Mouse (Mus musculus) limb, embryonic 15.5 days (tissue): ENCODE results near the gene Pax6. TPM values are rescaled to one million over a fixed set of nuclear protein-coding genes. Genes with fewer than 3 reads are reported as not detected.
A peak's percentile ranks its signal among the peaks of the same experiment; 100 is the strongest.

Experiments
- ATAC-seq: fragments of 200-750 bp; cut with Nextera tagmentation; 2 replicates; pipeline ENCODE4 v1.8.0; 2017; ENCODE audit warnings: low read depth, moderate TSS enrichment; ENCODE audit not compliant: insufficient number of reproducible peaks, low FRiP score, low TSS enrichment
- H3K27ac ChIP-seq: fragments of 300-500 bp; sonication (generic); 2 replicates; pipeline ENCODE4 v1.5.1; 2015; ENCODE audit warnings: moderate library complexity, mild to moderate bottlenecking, inconsistent platforms
- H3K27me3 ChIP-seq: fragments of 300-500 bp; sonication (generic); 2 replicates; pipeline ENCODE4 v1.6.1; 2015; ENCODE audit warnings: inconsistent platforms
- H3K36me3 ChIP-seq: fragments of 300-500 bp; sonication (generic); 2 replicates; pipeline ENCODE4 v1.6.1; 2015; ENCODE audit warnings: inconsistent platforms
- H3K4me1 ChIP-seq: fragments of 300-500 bp; sonication (generic); 2 replicates; pipeline ENCODE4 v1.6.1; 2015; ENCODE audit warnings: inconsistent platforms
- H3K4me2 ChIP-seq: fragments of 300-500 bp; sonication (generic); 2 replicates; pipeline ENCODE4 v1.6.1; 2015; ENCODE audit warnings: mild to moderate bottlenecking, inconsistent platforms
- H3K4me3 ChIP-seq: fragments of 300-500 bp; sonication (generic); 2 replicates; pipeline ENCODE4 v1.5.1; 2015; ENCODE audit warnings: mild to moderate bottlenecking, inconsistent platforms
- H3K9ac ChIP-seq: fragments of 300-500 bp; sonication (generic); 2 replicates; pipeline ENCODE4 v1.6.1; 2015; ENCODE audit warnings: inconsistent platforms
- H3K9me3 ChIP-seq: fragments of 300-500 bp; sonication (generic); 2 replicates; pipeline ENCODE4 v1.6.1; 2016; ENCODE audit warnings: inconsistent platforms
- WGBS: fragments of 180-500 bp; shearing (Covaris S2); methylation state at CpG from one replicate; pipeline ENCODE4 v1.1.7; 2015; 5-methylcytosine and 5-hydroxymethylcytosine counted together
- polyA plus RNA-seq: library from polyadenylated mRNA; unstranded; fragments of >200 nt; fragmentation: Nextera tagmentation; extraction: Ambion mirVana; gene quantifications from 2 replicates; pipeline ENCODE4 v1.2.1, GENCODE M21; 2015

Pax6 gene
- polyA plus RNA-seq, 1 experiment from 2014 or later: 0.26 TPM

GRCm38 (mm10) chr2:105680146-105680998 is 11.7 kb downstream of the Pax6 start:
- H3K4me3 ChIP-seq: no peak overlapping the region
- H3K27ac ChIP-seq: no peak overlapping the region
- 2% methylated on average over 21 of the region's 24 CpGs for WGBS
- H3K4me1 ChIP-seq: peaks cover 24% of the 10 kb centered on the region
- no peak overlapping the region for H3K4me2 ChIP-seq
- H3K9ac ChIP-seq: no peak overlapping the region
- H3K27me3 ChIP-seq: peaks cover 94% of the 10 kb centered on the region
- no peaks in the 10 kb centered on the region for H3K36me3 ChIP-seq
- H3K9me3 ChIP-seq: no peaks in the 10 kb centered on the region
- no peak for ATAC-seq

GRCm38 (mm10) chr2:105680999-105681710 is 12.5 kb downstream of the Pax6 start:
- Histone ChIP-seq H3K27me3 (peaks cover 94% of the 10 kb centered on the region), H3K9me3 (no peaks in the 10 kb centered on the region), H3K4me3 (no peak overlapping the region), H3K4me1 (peaks cover 17% of the 10 kb centered on the region), H3K4me2 (no peak overlapping the region), H3K9ac (no peak overlapping the region), H3K27ac (no peak overlapping the region), H3K36me3 (no peaks in the 10 kb centered on the region)
- ATAC-seq: no peak
- WGBS: 8% methylated on average over 30 of the region's 30 CpGs

- Histone ChIP-seq H3K4me2 (no peak overlapping the region), H3K27ac (no peak overlapping the region), H3K4me3 (no peak overlapping the region), H3K9me3 (no peaks in the 10 kb centered on the region), H3K36me3 (no peaks in the 10 kb centered on the region), H3K9ac (no peak overlapping the region), H3K4me1 (peaks cover 10% of the 10 kb centered on the region), H3K27me3 (peaks cover 94% of the 10 kb centered on the region)
- WGBS: 2% methylated on average over 23 of the region's 23 CpGs
- no peak for ATAC-seq
Measured at GRCm38 (mm10) chr2:105682011-105682501, 13.4 kb downstream of the Pax6 start.

GRCm38 (mm10) chr2:105682634-105683351 is 14.1 kb downstream of the Pax6 start:
- H3K4me1 ChIP-seq: peaks cover 14% of the 10 kb centered on the region
- H3K27ac ChIP-seq: no peak overlapping the region
- no peaks in the 10 kb centered on the region for H3K36me3 ChIP-seq
- 2% methylated on average over 21 of the region's 21 CpGs for WGBS
- H3K4me2 ChIP-seq: no peak overlapping the region
- H3K9me3 ChIP-seq: no peaks in the 10 kb centered on the region
- H3K4me3 ChIP-seq: no peak overlapping the region
- H3K9ac ChIP-seq: no peak overlapping the region
- H3K27me3 ChIP-seq: peaks cover 94% of the 10 kb centered on the region
- no peak for ATAC-seq

GRCm38 (mm10) chr2:105683771-105684410 is 15.2 kb downstream of the Pax6 start:
- H3K4me2 ChIP-seq: no peak overlapping the region
- H3K9me3 ChIP-seq: no peaks in the 10 kb centered on the region
- no peaks in the 10 kb centered on the region for H3K36me3 ChIP-seq
- no peak overlapping the region for H3K9ac ChIP-seq
- H3K4me1 ChIP-seq: peaks cover 25% of the 10 kb centered on the region
- no peak for ATAC-seq
- no peak overlapping the region for H3K27ac ChIP-seq
- H3K27me3 ChIP-seq: peaks cover 95% of the 10 kb centered on the region
- no peak overlapping the region for H3K4me3 ChIP-seq
- 2% methylated on average over 22 of the region's 22 CpGs for WGBS

- H3K9ac ChIP-seq: no peak overlapping the region
- no peaks in the 10 kb centered on the region for H3K9me3 ChIP-seq
- no peak overlapping the region for H3K4me3 ChIP-seq
- H3K4me1 ChIP-seq: peaks cover 30% of the 10 kb centered on the region
- ATAC-seq: no peak
- H3K4me2 ChIP-seq: no peak overlapping the region
- H3K36me3 ChIP-seq: no peaks in the 10 kb centered on the region
- WGBS: 2% methylated on average over 11 of the region's 11 CpGs
- H3K27ac ChIP-seq: no peak overlapping the region
- peaks cover 95% of the 10 kb centered on the region for H3K27me3 ChIP-seq
Measured at GRCm38 (mm10) chr2:105684991-105685650, 16.4 kb downstream of the Pax6 start.

- Histone ChIP-seq H3K4me1 (peaks cover 30% of the 10 kb centered on the region), H3K9me3 (no peaks in the 10 kb centered on the region), H3K36me3 (no peaks in the 10 kb centered on the region), H3K27me3 (peaks cover 95% of the 10 kb centered on the region), H3K27ac (no peak overlapping the region), H3K9ac (no peak overlapping the region), H3K4me2 (no peak overlapping the region), H3K4me3 (no peak overlapping the region)
- ATAC-seq: no peak
- WGBS: 4% methylated on average over 11 of the region's 11 CpGs
Measured at GRCm38 (mm10) chr2:105685651-105686050, 17.0 kb downstream of the Pax6 start.

- WGBS: 2% methylated on average over 36 of the region's 36 CpGs
- peaks cover 93% of the 10 kb centered on the region for H3K27me3 ChIP-seq
Measured at GRCm38 (mm10) chr2:105686363-105687316, 17.9 kb downstream of the Pax6 start.

GRCm38 (mm10) chr2:105687317-105687991 is 18.8 kb downstream of the Pax6 start:
- H3K27me3 ChIP-seq: peaks cover 93% of the 10 kb centered on the region
- WGBS: 2% methylated on average over 13 of the region's 13 CpGs
- peak overlapping the region; percentile 22 for H3K4me3 ChIP-seq
- peak overlapping the region; percentile 36 for H3K4me2 ChIP-seq
- no peaks in the 10 kb centered on the region for H3K9me3 ChIP-seq
- H3K27ac ChIP-seq: no peak overlapping the region
- no peaks in the 10 kb centered on the region for H3K36me3 ChIP-seq
- no peak overlapping the region for H3K9ac ChIP-seq
- peaks cover 20% of the 10 kb centered on the region for H3K4me1 ChIP-seq
- no peak for ATAC-seq

More at GRCm38 (mm10) chr2:105686363-105687316, 17.9 kb downstream of the Pax6 start:
- no peak overlapping the region for H3K9ac ChIP-seq
- no peak overlapping the region for H3K4me3 ChIP-seq
- 0 out of 2 replicates have a peak, but pooled peaks have one; percentile 37 for ATAC-seq
- no peak overlapping the region for H3K4me2 ChIP-seq
- H3K4me1 ChIP-seq: peaks cover 25% of the 10 kb centered on the region
- H3K27ac ChIP-seq: no peak overlapping the region
- H3K9me3 ChIP-seq: no peaks in the 10 kb centered on the region
- no peaks in the 10 kb centered on the region for H3K36me3 ChIP-seq

GRCm38 (mm10) chr2:105688011-105688410 is 19.3 kb downstream of the Pax6 start:
- peaks cover 20% of the 10 kb centered on the region for H3K4me1 ChIP-seq
- H3K4me2 ChIP-seq: peak overlapping the region; percentile 36
- no peaks in the 10 kb centered on the region for H3K36me3 ChIP-seq
- 1% methylated on average over 17 of the region's 17 CpGs for WGBS
- H3K9me3 ChIP-seq: no peaks in the 10 kb centered on the region
- H3K9ac ChIP-seq: no peak overlapping the region
- peaks cover 93% of the 10 kb centered on the region for H3K27me3 ChIP-seq
- no peak overlapping the region for H3K27ac ChIP-seq
- no peak for ATAC-seq
- H3K4me3 ChIP-seq: peak overlapping the region; percentile 22
